Mouse (Mus musculus) induced T-regulatory cell, adult 2 months (primary cell): ENCODE measurements around the gene Col4a1.

Experiments
- DNase-seq: peaks from one replicate; pipeline ENCODE4 v3.0.0-alpha.2; 2012; ENCODE audit warnings: low read depth

Col4a1 gene

GRCm38 (mm10) chr8:11179869-11180268, 132.8 kb downstream of the Col4a1 start:
- DNase-seq: no peak

- DNase-seq: no peak
These were observed 136.2 kb downstream of the Col4a1 start for GRCm38 (mm10) chr8:11176393-11176792.

GRCm38 (mm10) chr8:11173284-11174191, 139.1 kb downstream of the Col4a1 start:
- DNase-seq: peak; percentile 16

- DNase-seq: no peak
These were observed 141.1 kb downstream of the Col4a1 start for GRCm38 (mm10) chr8:11171526-11171925.

GRCm38 (mm10) chr8:11169383-11169782, 143.2 kb downstream of the Col4a1 start:
- no peak for DNase-seq

- no peak for DNase-seq
These were observed 143.8 kb downstream of the Col4a1 start for GRCm38 (mm10) chr8:11168780-11169179.

- DNase-seq: no peak
These were observed 144.7 kb downstream of the Col4a1 start for GRCm38 (mm10) chr8:11167955-11168354.

GRCm38 (mm10) chr8:11165592-11165991, 147.0 kb downstream of the Col4a1 start:
- DNase-seq: no peak

GRCm38 (mm10) chr8:11156319-11156692, 156.3 kb downstream of the Col4a1 start:
- no peak for DNase-seq

- DNase-seq: no peak
These were observed 156.9 kb downstream of the Col4a1 start for GRCm38 (mm10) chr8:11155579-11156318.

- no peak for DNase-seq
These were observed 162.4 kb downstream of the Col4a1 start for GRCm38 (mm10) chr8:11150268-11150667.

GRCm38 (mm10) chr8:11149201-11149810, 163.3 kb downstream of the Col4a1 start:
- no peak for DNase-seq

GRCm38 (mm10) chr8:11148797-11149196, 163.8 kb downstream of the Col4a1 start:
- DNase-seq: no peak
